Mouse (Mus musculus): ENCODE data around the gene Sv2a.
"Not testable (repeated sequence)": the region's sequence is repeated elsewhere in the genome, so short reads cannot be mapped to it uniquely, and the experiment has no call there.

The Sv2a gene

DNA sequence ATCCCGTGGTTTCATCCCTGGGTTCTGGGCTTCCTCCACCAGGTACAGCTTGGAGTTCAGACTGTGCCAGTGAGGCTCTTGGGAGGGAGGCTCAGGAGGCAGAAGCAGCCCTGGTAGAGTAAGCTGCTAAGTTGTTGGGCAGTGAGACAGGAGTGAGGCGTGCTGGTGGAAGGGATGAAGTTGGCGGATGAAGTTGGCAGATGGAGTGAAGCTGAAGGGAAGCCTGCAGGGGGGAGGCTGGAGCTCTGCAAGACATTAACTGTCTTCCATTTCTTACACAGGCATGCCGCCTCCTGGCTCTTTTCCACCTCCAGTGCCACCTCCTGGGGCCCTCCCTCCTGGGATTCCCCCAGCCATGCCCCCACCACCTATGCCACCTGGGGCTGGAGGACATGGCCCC is 6.9 kb upstream of the Sv2a start:
- not testable (repeated sequence) for DNase-seq

DNA sequence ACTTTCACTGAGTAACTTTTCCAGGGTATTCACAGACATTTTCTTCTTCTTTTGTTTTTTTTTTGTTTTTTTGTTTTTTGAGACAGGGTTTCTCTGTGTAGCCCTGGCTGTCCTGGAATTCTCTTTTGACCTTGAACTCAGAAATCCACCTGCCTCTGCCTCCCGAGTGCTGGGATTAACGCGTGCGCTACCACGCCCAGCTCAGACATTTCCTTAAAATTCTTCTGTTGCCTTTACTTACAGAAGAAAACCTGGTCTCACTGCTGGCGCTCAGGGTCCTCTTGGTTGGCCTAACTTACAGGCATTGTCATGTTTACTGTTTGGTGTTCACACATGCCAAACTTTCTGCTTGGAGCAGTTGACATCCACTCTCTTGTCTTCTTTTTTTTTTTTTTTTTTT is 5.7 kb upstream of the Sv2a start:
- DNase-seq: no peak

DNA sequence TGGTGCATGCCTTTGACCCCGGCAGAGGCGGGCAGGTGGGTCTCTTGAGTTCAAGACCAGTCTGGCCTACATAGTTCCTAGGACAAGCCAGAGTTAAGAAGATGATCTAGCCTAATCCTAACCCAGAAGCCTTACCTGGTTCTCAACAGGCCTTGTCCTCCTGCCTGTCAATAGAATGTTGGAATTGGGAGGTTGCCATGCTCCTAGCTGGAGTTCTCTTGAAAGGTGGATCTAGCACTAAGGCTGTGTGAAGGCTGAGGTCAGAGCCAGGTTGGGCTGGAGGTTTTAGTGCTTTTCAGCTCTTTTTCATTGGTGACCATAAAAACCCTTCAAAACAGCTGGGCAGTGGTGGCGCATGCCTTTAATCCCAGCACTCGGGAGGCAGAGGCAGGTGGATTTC is 2.5 kb upstream of the Sv2a start:
- DNase-seq: no peak

DNA sequence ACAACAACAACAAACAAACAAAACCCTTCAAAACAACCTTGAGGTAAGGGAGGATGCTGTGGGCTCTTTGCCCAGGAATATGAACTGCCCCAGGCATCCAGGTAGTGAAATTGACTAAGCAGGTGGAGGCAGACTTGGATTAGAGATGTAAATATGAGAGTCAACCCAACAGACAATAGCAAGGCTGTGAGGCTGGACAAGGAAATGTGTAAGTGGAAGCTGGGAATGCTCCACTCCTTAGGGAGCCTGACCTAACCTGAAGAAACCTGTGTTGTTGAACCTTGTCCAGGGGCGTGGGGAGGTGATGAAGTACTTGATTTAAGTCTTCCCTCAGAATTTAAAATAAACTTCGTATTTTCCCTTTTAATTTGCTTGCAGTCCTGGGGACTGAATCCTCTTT is 2.0 kb upstream of the Sv2a start:
- DNase-seq: no peak

DNA sequence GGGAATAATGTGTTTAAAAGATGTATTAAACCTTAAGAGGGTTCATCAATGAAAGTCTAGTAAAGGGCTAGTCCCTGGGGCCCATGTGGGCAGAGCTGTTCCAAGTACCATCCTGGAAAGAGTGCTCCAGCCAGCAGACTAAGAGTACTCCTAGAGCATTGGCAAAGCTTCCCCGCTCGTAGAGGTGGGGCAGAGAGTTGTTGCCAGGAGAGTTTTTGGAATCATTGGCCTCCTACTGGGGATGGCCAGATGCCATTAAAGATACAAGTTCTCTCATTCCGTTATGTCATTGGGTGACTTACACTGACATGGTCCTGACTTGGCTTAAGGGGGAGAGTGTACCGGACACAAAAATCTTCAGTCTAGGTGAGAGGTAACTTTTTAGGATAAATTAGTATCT is 1.4 kb upstream of the Sv2a start:
- no peak for DNase-seq

DNA sequence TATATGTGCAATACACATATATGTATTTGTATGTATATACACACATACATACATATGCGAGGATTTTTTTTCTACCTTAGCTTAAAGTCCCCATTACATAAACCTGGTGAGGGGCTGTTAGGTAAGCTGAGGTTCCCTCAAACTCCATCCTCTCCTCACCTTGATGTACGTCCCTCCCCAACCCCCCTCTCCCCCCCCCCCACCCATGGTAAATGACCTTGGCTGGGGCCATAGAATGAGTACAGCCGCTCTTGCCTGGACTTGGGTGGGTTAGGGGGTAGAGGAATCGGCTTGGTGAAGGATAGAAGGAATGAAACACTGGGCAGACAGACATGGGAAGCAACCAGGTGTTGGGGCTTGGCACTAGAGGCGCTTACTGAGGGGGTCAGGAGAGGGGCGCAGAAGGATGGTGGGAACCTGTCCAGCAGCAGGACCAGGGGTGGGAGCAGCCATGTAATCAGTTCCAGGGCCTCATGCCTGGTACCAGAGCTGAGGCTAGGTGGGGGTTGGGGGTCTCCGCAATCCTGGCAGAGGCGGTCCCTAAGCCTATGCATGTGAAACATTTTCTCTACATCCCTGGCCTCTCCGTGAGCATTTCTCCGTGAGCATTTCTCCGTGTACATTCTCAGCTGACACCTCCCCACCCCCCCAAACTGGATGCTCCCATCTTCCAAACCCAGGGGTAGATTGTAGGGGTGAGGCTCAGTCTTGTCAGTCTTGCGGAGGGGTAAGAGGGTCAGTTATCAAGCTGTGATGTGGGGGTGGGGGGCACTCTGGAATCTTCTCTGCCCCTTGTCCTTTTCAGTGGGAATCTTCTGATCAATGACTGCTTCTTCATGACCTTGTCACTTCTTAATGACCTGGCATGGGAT is 795 bp downstream of the Sv2a start:
- no peak for DNase-seq

DNA sequence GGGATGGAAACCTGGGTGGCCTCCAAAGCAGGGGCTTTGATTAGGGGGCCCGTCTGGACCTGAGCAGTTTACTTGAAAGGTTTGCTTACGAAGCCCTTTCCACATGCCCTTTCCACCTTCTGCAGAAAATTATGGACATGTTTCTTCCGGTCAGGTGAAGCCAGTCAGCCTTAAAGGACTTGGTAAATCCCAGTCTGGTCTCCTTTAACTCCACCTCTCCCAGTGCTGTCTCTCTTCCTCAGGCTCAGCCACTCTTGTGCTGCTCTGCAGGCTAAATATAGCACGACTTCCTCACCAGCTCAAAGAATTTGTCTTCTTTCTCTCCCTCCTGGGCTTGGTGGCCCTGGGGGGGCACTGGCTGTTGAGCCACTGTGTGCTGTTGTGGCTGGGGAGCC is 1.4 kb downstream of the Sv2a start:
- DNase-seq: no peak

DNA sequence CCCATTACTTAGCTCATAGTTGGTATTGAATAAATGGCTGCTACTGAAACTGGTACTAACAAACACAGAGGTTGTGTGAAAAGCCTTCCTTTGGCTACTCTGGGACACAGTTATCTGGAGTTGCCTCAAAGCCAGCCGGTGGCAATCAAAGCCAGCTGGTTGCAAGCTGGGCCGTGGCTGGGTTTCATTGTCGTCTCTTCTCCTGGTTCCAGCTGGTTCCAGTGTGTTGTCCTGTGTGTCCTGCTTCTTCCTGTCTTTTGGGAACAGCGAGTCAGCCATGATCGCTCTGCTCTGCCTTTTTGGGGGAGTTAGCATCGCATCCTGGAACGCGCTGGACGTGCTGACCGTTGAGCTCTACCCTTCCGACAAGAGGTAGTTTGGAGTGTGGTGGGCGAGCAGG is 12.0 kb downstream of the Sv2a start:
- DNase-seq: peak; percentile 57

DNA sequence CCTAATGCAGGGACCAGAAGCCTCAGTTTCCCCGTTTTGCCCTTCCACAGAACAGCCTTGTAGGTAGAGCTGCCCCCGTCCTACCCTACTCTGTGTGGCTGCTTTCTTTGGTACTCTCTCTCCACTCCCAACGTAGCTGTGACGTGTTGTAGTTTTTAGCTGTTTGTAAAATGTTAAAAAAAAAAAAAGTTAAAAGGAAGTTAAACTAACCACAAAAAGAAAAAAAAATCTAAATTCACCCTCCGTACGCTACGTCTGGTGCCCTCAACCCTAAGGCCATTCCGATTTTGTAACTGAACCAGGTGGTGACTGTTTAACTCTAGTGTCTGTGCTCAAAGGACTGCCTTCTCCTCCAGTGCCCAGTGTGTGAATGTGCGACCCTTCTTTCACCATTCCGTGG is 14.0 kb downstream of the Sv2a start:
- no peak for DNase-seq

DNA sequence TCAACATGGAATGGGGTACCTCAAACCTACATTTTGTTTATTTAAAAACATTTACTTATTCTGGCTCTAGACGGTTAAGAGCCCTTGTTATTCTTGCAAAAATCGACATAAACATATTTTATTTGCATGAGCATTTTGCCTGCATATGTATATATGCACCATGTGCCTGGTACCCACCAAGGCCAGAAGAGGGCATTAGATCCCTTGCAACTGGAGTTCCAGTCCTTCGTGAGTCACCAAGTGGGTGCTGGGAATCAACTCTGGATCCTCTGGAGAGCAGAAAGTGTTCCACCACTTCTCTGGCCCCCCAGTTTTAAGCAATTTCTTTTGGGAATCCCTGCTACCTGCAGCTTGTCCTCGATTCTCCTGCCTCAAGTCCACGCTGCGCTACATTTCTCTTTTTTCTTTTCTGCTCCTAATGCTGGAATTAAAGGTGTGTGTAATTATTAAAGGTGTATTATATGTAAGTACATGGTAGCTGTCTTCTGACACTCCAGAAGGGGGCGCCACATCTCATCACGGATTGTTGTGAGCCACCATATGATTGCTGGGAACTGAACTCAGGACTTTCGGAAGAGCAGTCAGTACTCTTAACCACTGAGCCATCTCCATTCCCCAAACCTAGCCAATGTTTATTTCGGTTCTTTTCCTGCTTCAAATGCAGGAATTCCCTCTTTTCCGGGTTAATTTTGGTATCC is 14.8 kb downstream of the Sv2a start:
- DNase-seq: no peak

DNA sequence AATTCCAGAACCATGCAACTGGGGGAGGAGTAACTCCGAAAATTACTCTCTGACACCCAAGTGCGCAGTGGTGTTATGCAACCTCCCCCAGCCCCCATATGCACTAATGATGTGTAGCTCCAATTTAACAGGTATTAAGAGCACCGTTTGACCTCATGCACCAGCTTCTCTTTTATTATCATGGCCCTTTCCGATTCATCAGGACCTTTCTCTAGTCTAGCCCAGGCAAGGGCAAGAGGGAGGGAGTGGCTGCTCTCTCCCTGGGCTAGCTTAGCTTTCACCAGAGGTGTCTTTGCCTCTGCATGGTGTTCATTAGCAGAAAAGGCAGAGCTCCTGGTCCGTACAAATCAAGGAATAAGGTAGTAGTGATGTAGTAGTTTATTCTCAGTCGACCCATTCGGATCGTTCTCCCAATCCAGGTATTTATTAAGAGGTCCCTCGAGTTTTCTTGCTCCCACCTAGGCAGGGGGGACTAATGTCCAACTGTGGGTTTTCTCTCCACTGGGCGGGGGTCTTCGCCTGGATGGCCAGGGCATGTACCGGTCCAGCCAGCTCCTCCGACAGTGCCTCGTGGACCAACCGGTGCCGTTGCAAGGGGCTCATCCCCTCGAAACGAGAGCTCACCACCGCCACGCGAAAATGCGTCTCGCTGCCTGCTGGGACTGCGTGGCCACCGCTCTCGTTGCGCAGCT is 15.6 kb downstream of the Sv2a start:
- DNase-seq: no peak

DNA sequence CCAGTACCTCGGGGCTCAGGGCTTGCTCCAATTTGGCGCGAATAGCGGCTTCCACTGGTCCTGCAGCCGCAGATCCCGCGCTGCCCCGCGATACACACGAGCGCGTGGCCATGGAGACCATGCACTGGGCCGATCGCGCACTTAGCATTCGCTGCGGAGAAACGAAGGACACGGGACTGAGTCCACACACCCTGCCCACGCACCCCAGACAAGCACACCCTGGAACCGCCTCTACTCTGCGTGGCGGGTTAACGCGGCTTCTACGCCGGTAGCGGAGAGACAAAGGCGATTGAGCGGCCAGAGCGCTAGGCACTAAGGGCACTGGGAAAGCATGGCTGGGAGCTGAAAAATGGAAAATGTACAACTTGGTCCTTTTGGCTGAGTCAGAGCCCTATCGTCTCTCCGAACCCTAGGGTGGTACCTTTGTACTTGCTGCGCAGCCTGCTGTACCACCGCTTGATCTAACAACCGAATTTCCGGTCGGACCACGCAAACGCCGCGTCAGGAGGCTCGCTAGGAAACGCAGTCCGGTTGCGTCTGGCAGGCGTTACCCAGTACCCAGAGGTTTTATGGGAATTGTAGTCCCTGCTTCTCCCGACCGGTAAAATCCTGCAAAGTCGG is 16.3 kb downstream of the Sv2a start:
- peak; percentile 91 for DNase-seq

DNA sequence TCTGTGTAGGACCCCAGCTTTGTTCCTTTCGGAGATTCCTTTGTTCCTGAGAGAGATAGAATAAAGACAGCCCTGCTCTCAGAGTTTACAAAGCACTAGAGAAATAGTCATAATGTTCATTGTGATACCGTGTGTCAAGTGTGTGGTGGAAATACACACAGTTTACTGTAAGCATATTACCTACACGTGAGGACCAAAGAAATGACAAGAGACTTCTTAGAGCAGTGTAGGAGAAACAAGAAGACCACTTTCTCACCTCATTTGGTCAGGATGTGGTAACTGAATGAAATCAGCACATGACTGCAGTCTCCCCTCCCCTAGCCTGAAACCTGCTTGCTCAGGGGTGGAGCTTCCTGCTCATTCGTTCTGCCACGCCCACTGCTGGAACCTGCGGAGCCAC is 17.2 kb downstream of the Sv2a start:
- DNase-seq: no peak

DNA sequence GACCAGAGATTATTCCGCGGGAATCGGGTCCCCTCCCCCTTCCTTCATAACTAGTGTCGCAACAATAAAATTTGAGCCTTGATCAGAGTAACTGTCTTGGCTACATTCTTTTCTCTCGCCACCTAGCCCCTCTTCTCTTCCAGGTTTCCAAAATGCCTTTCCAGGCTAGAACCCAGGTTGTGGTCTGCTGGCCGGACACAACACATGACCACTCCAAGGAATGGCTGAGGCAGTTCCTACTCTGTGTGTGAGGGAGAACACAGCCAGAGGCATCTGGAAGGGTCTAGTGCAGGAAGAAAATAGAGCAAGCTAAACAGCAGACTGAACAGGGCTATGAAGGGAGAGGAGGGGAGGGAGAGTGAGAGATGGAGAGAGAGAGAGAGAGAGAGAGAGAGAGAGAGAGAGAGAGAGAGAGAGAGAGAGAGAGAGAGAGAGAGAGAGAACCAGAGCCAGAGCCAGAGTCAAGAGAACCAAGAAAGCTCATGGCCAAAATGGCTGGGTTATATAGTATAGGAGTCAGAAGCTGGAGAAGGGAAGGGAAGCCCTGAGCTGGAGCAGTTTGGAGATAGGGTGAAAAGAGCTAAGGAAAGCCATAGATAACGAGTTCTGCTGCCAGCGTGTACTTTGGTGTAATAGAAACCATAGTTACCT is 17.8 kb downstream of the Sv2a start:
- DNase-seq: not testable (repeated sequence)

DNA sequence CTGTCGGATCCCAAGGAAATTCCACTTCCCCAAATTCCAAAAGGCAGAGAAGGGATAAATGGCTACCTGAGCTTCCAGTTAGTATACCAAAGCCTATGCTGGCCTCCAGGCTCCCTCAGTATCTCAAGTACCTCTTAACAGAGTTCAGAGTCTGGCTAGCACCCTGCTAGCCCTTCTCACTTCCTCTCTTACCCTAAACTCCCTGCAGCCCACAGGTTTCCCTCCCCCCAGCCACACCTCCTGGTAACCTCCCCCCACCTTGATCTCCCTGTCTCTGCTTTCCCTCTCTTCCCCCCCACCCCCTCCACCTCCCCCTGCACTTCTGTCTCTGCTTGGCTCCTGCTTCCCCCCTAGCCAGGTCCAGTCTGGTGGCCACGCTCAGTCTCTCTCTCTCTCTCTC is 18.8 kb downstream of the Sv2a start:
- no peak for DNase-seq

DNA sequence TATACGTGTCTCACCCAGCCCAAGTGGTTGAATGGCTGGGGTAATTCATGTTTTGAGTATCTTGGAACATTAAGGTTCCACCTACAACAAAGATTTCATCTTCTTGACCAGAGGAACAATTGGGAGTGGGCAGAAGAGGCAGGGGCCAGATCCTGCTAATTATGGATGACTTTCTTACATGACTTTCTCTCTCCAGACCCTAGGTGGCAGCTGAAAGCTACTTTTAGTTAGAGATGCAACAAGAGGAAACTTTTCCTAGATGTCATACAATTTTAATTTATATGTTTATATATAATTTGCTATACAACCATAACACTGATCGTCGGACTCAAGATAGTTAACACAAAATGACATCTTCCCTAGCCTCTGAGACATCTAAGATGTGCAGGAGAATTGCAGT is 26.9 kb downstream of the Sv2a start:
- DNase-seq: no peak

DNA sequence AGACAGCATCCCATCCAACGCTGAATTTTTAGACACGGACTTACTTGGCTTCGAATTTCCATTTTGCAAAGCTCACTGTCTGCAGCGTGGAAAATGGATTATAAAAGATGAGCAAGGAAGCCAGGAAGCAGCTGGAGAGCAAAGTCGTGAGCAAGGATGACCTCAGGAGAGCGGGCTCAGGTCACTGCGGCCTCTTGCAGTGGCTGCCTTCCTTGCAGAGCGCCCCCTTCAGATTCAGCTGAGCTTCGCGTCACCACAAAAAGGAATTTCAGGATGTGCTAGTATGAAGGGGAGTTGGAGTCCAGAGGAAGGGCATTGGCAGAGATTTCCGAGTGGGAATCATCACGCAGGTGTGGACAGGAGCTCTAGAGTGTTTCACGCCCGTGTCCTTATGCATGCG is 28.3 kb downstream of the Sv2a start:
- peak; percentile 36 for DNase-seq

DNA sequence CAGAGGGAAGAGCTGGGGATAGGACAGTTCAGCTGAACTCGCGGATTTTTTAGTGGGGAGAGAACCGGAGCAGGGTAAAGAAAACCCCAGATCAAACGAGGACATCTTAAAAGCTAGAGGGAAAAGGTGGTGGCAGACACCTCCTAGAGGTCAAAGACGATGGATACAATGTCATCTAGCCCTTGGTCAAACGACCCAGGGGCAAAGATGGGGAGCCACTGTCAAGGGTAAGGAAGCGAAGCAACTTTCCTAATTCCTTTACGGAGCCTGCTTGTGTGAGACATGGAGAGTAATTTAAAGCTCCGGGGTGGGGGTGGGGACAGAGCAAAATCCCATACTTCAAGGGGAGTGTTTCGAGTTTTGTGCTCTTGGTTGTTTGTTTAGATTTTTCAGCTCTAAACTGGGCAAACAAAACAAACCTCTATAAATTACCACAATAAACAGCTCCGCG is 38.3 kb downstream of the Sv2a start:
- peak; percentile 29 for DNase-seq

DNA sequence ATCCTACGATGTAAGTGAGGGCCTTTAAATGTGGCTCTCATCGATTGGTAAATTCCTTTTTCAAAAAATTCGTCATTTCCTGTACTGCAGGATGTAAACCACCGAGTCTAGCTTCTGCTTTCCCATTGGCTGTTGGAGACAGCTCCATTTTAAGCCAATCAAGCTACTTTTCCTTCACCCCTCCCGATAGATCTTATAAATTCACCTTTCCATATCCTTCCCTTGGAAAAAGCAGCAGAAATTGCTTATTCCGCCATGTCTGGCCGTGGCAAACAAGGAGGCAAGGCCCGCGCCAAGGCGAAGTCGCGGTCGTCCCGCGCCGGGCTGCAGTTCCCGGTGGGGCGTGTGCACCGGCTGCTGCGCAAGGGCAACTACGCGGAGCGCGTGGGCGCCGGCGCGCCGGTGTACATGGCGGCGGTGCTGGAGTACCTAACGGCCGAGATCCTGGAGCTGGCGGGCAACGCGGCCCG is 38.7 kb downstream of the Sv2a start, which contains the start of the genes Bola1 and Hist2h2ab:
Gene Bola1, minus strand, starts transcription at position 49 of the 470 bp plus-strand sequence.
Gene Hist2h2ab, plus strand, starts transcription at position 205 of the 470 bp plus-strand sequence.
- DNase-seq: peak; percentile 78

DNA sequence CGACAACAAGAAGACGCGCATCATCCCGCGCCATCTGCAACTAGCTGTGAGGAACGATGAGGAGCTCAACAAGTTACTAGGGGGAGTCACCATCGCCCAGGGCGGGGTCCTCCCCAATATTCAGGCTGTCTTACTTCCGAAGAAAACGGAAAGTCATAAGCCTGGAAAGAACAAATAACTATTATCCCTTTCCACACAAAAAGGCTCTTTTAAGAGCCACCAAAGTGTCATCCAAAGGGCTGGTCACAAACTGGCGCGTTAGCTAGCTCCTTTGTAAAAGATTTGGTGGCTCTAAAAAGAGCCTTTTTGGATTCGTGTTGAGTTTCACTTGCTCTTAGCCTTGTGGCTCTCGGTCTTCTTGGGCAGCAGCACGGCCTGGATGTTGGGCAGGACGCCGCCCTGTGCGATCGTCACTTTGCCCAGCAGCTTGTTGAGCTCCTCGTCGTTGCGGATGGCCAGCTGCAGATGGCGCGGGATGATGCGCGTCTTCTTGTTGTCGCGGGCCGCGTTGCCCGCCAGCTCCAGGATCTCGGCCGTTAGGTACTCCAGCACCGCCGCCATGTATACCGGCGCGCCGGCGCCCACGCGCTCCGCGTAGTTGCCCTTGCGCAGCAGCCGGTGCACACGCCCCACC is 39.3 kb downstream of the Sv2a start:
- not testable (repeated sequence) for DNase-seq

DNA sequence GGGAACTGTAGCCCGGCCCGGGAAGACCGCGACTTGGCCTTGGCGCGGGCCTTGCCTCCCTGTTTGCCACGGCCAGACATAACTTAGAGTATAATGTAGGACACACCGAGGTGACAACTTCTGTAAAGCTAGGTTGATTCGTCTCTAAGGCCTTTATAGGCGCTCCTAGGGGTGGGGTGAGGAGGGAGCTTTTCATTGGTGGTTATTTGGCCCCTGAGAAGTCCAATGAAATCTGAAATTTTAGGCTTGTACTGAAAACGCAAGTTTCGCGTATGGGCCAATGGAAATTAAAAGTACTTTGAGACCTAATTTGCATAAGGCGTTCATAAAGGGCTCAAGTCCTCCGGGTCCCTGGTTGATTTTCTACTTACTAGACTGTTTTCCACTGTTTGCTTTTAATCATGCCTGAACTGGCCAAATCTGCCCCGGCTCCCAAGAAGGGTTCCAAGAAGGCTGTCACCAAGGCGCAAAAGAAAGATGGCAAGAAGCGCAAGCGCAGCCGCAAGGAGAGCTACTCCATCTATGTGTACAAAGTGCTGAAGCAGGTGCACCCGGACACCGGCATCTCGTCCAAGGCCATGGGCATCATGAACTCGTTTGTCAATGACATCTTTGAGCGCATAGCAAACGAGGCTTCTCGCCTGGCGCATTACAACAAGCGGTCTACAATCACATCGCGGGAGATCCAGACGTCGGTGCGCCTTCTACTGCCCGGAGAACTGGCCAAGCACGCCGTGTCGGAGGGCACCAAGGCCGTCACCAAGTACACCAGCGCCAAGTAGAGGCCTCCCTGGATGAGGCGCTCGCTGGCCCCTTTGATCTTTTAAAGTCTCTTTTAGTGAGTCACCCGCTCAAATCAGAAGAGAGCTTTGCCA is 40.1 kb downstream of the Sv2a start, which contains the start of the genes Hist2h2ac and Hist2h2be:
Gene Hist2h2ac, minus strand, starts transcription at position 116 of the 875 bp plus-strand sequence.
Gene Hist2h2be, plus strand, starts transcription at position 355 of the 875 bp plus-strand sequence.
- peak; percentile 94 for DNase-seq

Data from lung, postnatal 10 days (tissue).